Mouse (Mus musculus) E14TG2a.4 (cell line): ENCODE data around the gene Cbx6.

Experiments
- CTCF ChIP-seq: conservative IDR thresholded peaks from 2 replicates; pipeline ENCODE4 v1.5.1; 2014; ENCODE audit warnings: low read length
- NANOG ChIP-seq: IDR thresholded peaks from 2 replicates; pipeline ENCODE4 v1.6.1; 2014; ENCODE audit warnings: borderline replicate concordance, low read length, mixed read lengths
- POU5F1 ChIP-seq: IDR thresholded peaks from 2 replicates; pipeline ENCODE4 v1.6.1; 2014; ENCODE audit warnings: low read length, borderline replicate concordance

- TF ChIP-seq CTCF (no peak), NANOG (no peak), POU5F1 (no peak)
Observed at GRCm38 (mm10) chr15:79794173-79794572, 40.3 kb downstream of the Cbx6 start.
